Mouse (Mus musculus): ENCODE results near the gene Uck1.
"Not testable (repeated sequence)": the region's sequence is repeated elsewhere in the genome, so short reads cannot be mapped to it uniquely, and the experiment has no call there.

Uck1 gene

DNA sequence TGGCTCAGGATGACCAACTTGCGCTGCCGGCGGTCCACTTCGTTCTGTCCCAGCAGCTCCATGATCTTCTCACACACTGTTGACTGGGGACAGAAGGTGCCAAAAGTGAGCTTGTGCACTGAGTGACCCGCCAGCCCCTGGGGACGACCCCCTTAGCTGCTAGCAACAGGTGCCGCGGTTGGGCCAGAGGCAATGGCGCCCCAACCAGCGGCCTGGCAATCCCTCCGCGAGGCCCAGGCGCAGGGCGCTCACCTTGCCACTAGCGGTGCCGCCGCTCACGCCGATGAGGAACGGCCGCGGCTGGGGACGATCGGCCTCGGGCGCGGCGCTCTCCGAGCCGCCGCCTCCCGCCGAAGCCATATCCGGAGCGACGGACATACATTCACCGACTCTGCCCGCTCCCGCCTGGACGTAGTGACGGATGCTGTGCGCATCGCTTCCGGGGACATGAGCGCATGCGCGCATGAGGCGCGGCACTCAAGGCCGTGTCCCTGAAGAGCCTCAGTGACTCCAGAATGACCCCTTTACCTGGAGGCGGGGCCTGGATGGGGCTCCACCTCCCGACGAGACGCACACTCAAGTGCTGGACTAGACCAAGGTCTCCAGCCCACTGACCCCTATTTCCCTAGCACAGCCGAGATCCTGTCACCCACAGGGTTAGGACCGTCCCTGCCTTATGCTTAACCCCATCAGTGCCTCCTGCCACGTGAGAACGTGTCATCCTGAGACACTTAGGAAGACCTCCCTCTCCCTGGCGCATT, at the start of gene Uck1:
TSS of gene Uck1 (minus strand) at position 503 of the 761 bp plus-strand sequence.
- DNase-seq (ENCODE audit: low spot score in 2 of 2) = peak; percentile 80 to 83

DNA sequence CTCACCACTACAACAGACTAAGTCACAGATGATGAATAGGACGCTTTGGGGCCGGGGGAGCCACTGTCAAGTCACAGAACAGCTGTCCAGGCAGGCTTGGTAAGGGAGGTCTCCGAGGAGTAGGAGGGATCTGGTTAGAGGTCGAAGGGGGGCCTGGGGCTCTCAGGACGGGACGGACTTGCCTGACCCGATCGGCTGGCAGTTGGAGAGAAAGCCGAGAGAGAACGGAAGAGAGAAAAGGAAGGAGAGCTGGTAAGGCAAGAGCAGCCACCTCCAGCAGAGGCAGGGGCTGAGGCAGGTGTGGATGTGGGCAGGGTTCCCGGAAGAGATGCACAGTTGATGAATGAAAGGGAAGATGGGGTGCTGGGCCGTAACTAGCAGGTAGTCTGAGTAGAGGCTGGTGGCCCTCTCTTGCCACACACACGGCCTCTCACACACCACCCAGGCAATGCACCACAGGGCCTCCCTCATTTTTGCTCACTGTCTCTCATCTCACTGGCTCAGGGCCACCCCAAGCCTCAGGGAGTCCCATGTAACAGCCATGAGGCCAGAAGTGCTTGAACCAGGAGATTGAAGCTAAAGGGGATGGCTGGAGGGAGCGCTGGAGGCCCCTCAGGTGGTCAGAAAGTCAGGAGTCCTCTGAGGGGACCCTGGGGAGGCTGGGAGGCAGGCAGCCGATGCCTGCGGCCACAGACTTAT, 49.1 kb upstream of the Uck1 start:
- no peak for DNase-seq (ENCODE audit: low spot score in 2 of 2)

DNA sequence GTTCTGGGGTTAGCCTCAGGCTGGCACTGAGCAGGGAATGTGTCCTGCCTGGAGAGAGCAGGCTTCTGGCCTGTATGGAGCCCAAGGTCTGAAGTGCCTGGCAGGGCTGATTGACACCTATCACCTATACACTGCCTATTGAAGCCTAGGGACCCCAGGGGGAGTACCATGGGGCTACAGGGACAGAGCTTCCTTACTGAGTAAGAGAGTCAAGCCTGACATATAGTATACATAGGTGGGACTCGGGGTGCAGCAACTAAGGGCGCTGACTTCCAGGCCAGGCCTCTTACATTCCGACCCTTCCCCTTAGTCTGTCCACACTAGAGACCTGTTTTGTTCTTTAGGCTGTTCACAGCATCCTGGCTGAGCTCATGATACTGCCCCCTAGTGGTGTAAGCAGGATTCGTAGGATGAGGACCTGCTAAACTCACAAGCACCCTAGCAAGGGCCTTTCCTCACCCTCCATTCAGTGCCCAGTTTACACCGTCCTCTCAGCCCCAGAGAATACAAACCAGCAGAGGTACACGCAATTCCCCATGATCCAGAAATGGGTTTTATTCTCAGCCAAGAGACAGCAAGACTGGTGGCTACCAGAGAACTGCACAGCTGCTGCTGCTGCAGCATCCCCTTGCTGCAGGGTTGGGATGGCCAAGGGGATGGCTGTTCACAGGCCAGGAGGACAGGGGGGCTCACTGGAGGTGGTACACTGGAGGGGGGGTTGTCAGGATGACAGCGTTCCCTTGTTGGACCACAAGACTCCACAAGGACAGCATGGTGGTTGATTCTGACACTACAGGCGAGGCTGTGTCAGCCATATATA, 48.2 kb upstream of the Uck1 start:
- DNase-seq (ENCODE audit: low spot score in 2 of 2) = peak in 1 of 2 experiments; percentile 70

DNA sequence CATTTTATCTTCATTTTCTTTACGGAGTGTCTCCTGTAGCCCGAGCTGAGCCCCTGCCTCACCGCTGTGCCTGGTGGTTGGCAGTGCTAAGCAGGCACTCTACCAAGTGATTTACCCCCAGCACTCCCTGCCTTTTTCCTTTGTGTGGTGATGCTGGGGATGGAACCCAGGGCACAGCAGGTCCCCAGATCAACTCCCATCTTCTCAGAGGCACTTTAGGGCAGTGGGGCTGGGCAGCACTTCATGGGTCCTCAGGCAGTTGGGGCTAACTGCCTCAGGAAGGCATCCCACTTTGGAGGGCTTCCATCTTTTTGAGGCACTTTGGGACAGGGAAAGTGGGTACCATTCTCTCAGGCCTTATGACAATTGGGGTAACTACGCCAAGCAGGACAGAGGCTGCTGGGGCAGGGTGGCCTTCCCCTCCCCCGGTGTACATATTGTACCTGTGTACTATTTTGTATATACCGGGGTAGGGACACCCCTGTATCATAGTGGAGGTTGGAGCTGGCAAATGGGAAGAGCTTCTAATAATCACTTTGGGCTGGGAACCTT, 47.4 kb upstream of the Uck1 start:
- DNase-seq (ENCODE audit: low spot score in 2 of 2) = no peak

DNA sequence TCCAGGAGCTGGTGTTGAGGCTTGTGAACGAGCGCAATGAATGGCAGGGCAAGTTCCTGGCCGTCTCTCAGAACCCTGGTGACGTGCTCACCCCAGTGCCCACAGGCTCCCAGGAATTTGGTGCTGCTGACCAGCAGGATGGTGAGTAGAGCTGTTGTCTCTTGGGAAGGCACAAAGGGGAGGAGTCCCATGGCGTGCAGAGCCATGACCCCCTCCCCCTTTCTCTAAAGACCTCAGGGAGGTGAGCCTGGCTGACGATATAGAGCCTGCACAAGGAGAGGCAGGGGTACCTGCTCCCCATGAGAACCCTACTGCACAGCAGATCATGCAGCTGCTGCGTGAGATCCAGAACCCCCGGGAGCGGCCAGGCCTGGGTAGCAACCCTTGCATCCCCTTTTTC, 46.2 kb upstream of the Uck1 start:
- DNase-seq (ENCODE audit: low spot score in 2 of 2) = no peak

GRCm38 (mm10) chr2:32305668-32306067, 45.7 kb upstream of the Uck1 start:
- no peak for DNase-seq (ENCODE audit: low spot score in 2 of 2)

GRCm38 (mm10) chr2:32304145-32304832, 44.3 kb upstream of the Uck1 start:
- DNase-seq (ENCODE audit: low spot score in 2 of 2) = peak; percentile 33 to 73

- no peak for DNase-seq (ENCODE audit: low spot score in 2 of 2)
Measured at GRCm38 (mm10) chr2:32302952-32303351, 43.0 kb upstream of the Uck1 start.

- DNase-seq (ENCODE audit: low spot score in 2 of 2) = no peak
Measured at GRCm38 (mm10) chr2:32299469-32299868, 39.5 kb upstream of the Uck1 start.

- not testable (repeated sequence) for DNase-seq (ENCODE audit: low spot score in 2 of 2)
Measured at GRCm38 (mm10) chr2:32295842-32296241, 35.9 kb upstream of the Uck1 start.

DNA sequence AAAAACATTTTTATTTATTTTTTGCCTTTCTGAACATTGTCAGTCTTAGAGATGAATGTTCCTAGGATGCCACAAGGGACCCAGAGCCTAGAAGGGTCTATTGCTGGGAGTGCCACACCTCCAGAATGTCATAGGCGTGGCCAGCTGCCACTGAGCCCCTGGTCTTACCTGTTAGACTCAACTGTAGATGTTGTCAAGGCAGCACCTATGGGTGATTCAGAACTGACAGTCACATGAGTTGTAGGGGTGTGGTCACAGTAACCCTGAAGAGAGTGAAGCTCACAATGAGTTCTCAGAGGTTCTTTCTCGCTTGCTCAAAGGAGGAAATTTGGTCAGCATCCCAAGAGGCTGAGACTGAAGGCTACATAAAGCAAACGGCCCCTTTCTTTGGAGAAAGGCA, 35.3 kb upstream of the Uck1 start:
- DNase-seq (ENCODE audit: low spot score in 2 of 2) = no peak

GRCm38 (mm10) chr2:32294348-32294747, 34.4 kb upstream of the Uck1 start:
- no peak for DNase-seq (ENCODE audit: low spot score in 2 of 2)

GRCm38 (mm10) chr2:32289578-32289977, 29.6 kb upstream of the Uck1 start:
- peak in 1 of 2 experiments; percentile 59 for DNase-seq (ENCODE audit: low spot score in 2 of 2)

DNA sequence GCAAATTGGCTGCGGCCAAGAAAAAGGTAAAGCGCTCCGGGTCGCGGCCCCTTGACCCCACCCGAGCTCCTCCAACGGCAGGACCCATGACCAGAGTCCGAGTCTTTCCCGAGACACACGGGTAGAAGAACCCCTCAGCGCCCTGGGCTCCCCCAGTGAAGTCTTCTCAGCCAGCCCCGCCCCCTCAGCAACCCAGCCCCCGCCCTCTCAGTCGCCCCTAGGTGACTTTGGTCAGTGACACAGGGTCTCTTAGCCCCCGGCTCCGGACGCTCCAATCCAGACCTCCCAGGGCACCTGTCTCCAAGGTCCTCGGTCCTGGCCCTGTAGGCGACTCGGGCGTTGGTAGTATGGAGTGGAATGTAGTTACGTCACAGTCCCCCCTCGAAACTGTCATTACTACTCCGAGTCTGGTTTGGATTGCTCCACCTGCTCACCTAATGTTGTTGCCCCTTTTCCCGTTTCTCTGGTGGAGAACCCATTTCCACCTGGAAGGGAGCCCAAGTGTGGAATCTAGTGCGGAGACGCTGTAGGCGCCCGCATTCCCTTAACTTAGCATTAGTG, 28.5 kb upstream of the Uck1 start:
- DNase-seq (ENCODE audit: low spot score in 2 of 2) = no peak

GRCm38 (mm10) chr2:32287923-32288367, 28.0 kb upstream of the Uck1 start, which contains the start of gene Swi5:
Gene Swi5 (minus strand): TSS chr2:32288075.
- peak; percentile 98 to 100 for DNase-seq (ENCODE audit: low spot score in 2 of 2)

DNA sequence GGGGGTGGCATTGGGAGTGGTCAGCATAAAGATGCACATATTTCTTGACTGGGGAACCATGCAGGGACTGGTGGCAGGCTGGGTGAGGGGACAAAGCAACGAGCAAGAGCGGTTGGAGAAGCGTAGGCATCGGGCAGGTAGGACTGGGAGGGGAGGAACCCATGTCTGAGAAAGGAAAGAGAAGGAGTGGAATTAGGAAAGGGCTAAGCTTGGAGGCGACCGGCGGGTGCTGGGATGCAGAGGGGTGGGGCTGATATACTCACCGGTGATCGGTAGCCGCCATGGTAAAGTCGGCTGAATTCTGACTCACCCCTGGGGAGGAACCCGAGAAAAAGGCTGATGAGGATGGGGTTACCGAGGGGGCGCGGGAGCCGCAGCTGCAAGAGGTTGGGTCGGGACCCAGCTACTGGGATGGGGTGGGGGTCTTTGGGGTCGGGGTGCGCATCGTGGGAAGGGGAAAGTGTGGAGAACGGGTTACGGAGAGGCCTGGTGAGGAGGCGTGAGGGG, 27.4 kb upstream of the Uck1 start, which contains the start of gene Golga2:
TSS of gene Golga2 (plus strand) at position 51 of the 507 bp plus-strand sequence.
- peak in 1 of 2 experiments; percentile 34 for DNase-seq (ENCODE audit: low spot score in 2 of 2)

- no peak for DNase-seq (ENCODE audit: low spot score in 2 of 2)
Measured at GRCm38 (mm10) chr2:32283986-32284385, 24.0 kb upstream of the Uck1 start.

- DNase-seq (ENCODE audit: low spot score in 2 of 2) = peak; percentile 22 to 62
Measured at GRCm38 (mm10) chr2:32282727-32283126, 22.8 kb upstream of the Uck1 start.

DNA sequence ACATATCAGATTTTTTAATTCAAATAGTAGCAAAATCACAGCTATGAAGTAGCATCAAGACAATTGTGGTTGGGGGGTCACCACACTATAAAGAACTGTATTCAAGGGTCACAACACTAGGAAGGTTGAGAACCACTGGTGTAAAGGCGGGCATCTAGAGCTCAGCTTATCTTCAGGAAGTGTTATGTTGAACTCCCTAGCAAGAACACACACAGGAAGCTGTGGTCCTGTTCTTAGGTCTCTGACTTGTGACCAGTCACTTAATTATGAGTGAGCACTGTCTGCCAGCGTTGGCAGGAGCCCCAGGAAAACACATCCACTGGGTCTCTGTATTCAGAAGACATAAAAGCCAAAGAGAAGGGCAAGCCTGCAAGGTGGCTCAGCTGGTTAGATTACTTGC, 22.3 kb upstream of the Uck1 start:
- no peak for DNase-seq (ENCODE audit: low spot score in 2 of 2)

GRCm38 (mm10) chr2:32275823-32276222, 15.9 kb upstream of the Uck1 start:
- DNase-seq (ENCODE audit: low spot score in 2 of 2) = no peak

GRCm38 (mm10) chr2:32260635-32261034, 676 bp upstream of the Uck1 start:
- DNase-seq (ENCODE audit: low spot score in 2 of 2) = peak; percentile 55 to 72

All from thymus, postnatal 10 days (tissue).